Mouse (Mus musculus): Measurements from ENCODE around the gene Tufm. TPM values are rescaled to one million over a fixed set of nuclear protein-coding genes. Genes with fewer than 3 reads are reported as not detected.
A peak's percentile ranks its signal among the peaks of the same experiment; 100 is the strongest.

Gene Tufm
- 158 and 159 TPM in 2 replicates for polyA plus RNA-seq (2014; fragmentation: Nextera tagmentation; extraction: Ambion mirVana)

DNA sequence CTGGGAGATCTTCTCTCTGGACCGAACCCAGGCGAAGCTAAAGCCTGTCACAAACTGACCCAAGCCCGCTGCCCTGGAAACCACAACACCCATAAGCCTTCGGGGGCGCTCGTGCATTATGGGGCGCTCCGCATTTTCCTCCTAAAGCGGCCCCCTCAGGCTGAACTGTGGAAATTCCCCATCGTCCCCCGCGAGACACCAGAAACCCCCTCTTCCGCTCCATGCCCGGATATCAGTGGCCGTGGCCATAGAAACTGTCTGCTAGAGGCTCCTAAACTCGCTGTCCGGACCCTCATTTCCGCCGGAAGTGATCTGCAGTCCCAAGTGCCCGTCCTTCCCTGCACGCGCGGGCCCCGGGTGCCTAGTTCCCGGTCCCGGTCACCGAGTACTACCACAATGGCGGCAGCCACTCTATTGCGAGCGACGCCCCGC, at the start of gene Tufm:
TSS of gene Tufm (plus strand) at position 310 of the 432 bp plus-strand sequence.
- DNase-seq (ENCODE audit: low spot score) (peak; percentile 99), ATAC-seq (replicated peaks; ENCODE audit: insufficient number of reproducible peaks, low FRiP score, low TSS enrichment, low read depth) (peak; percentile 90)
- Histone ChIP-seq H3K27me3 (ENCODE audit: control insufficient read depth, insufficient read depth, low read length) (no peaks in the 10 kb centered on the region), H3K9ac (replicated peaks; ENCODE audit: low read length) (peak within 1 kb of the TSS; percentile 74), H3K9me3 (replicated peaks; ENCODE audit: control insufficient read depth, low read length) (no peaks in the 10 kb centered on the region), H3K36me3 (replicated peaks; ENCODE audit: control insufficient read depth, insufficient read depth, low read depth, low read length) (peaks cover 4% of the 10 kb centered on the region), H3K4me2 (ENCODE audit: low read depth, low read length) (peak within 1 kb of the TSS; percentile 88), H3K4me1 (ENCODE audit: control insufficient read depth, insufficient read depth, low read length) (no peaks in the 10 kb centered on the region; the same call in 1 of the 2 replicates), H3K27ac (replicated peaks; ENCODE audit: low read depth, low read length) (peak within 1 kb of the TSS; percentile 38; the same call in 1 of the 2 replicates), H3K4me3 (ENCODE audit: low read depth, low read length) (peak within 1 kb of the TSS; percentile 59)
- under 1% methylated on average over 32 of the region's 32 CpGs for WGBS

- Histone ChIP-seq H3K36me3 (replicated peaks; ENCODE audit: control insufficient read depth, insufficient read depth, low read depth, low read length) (no peaks in the 10 kb centered on the region; the same call in 1 of the 2 replicates), H3K9me3 (replicated peaks; ENCODE audit: control insufficient read depth, low read length) (no peaks in the 10 kb centered on the region), H3K4me1 (ENCODE audit: control insufficient read depth, insufficient read depth, low read length) (no peaks in the 10 kb centered on the region), H3K9ac (replicated peaks; ENCODE audit: low read length) (no peak overlapping the region), H3K4me3 (ENCODE audit: low read depth, low read length) (no peak overlapping the region), H3K27me3 (ENCODE audit: control insufficient read depth, insufficient read depth, low read length) (no peaks in the 10 kb centered on the region), H3K4me2 (ENCODE audit: low read depth, low read length) (no peak overlapping the region), H3K27ac (replicated peaks; ENCODE audit: low read depth, low read length) (no peak overlapping the region)
- ATAC-seq (replicated peaks; ENCODE audit: insufficient number of reproducible peaks, low FRiP score, low TSS enrichment, low read depth) (no peak), DNase-seq (ENCODE audit: low spot score) (no peak)
- WGBS = 84% methylated on average over 9 of the region's 9 CpGs
Observed at GRCm38 (mm10) chr7:126440134-126440533, 47.0 kb upstream of the Tufm start.

GRCm38 (mm10) chr7:126443997-126444396, 43.2 kb upstream of the Tufm start:
- 93% methylated on average over 10 of the region's 10 CpGs for WGBS
- Histone ChIP-seq H3K27me3 (ENCODE audit: control insufficient read depth, insufficient read depth, low read length) (no peaks in the 10 kb centered on the region), H3K9me3 (replicated peaks; ENCODE audit: control insufficient read depth, low read length) (no peaks in the 10 kb centered on the region), H3K36me3 (replicated peaks; ENCODE audit: control insufficient read depth, insufficient read depth, low read depth, low read length) (peaks cover 2% of the 10 kb centered on the region; the same call in 1 of the 2 replicates), H3K4me2 (ENCODE audit: low read depth, low read length) (no peak overlapping the region), H3K4me1 (ENCODE audit: control insufficient read depth, insufficient read depth, low read length) (no peaks in the 10 kb centered on the region), H3K27ac (replicated peaks; ENCODE audit: low read depth, low read length) (no peak overlapping the region), H3K9ac (replicated peaks; ENCODE audit: low read length) (no peak overlapping the region), H3K4me3 (ENCODE audit: low read depth, low read length) (no peak overlapping the region)
- DNase-seq (ENCODE audit: low spot score) (no peak), ATAC-seq (replicated peaks; ENCODE audit: insufficient number of reproducible peaks, low FRiP score, low TSS enrichment, low read depth) (no peak)

DNA sequence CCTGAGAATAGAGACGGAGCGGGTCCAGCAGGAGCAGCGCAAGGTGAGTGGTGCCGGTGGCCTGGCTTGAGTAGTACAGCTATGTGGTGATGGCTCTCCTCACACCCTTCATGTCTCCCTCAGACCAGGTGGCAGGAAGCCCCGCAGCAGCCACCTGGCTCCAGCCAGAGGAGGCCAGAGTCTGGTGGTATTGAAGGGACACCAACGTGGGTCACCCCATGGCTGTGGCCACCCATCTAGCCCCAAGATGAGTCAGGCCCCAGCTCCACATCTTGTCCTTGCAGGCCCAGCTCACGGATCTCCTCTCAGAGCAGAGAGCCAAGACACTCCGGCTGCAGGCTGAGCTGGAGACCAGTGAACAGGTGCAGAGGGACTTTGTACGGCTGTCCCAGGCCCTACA, 42.6 kb upstream of the Tufm start:
- ATAC-seq (replicated peaks; ENCODE audit: insufficient number of reproducible peaks, low FRiP score, low TSS enrichment, low read depth) = no peak
- Histone ChIP-seq H3K27ac (replicated peaks; ENCODE audit: low read depth, low read length) (no peak overlapping the region), H3K4me3 (ENCODE audit: low read depth, low read length) (no peak overlapping the region), H3K4me1 (ENCODE audit: control insufficient read depth, insufficient read depth, low read length) (no peaks in the 10 kb centered on the region), H3K27me3 (ENCODE audit: control insufficient read depth, insufficient read depth, low read length) (no peaks in the 10 kb centered on the region), H3K9ac (replicated peaks; ENCODE audit: low read length) (no peak overlapping the region), H3K36me3 (replicated peaks; ENCODE audit: control insufficient read depth, insufficient read depth, low read depth, low read length) (peaks cover 2% of the 10 kb centered on the region; the same call in 1 of the 2 replicates), H3K9me3 (replicated peaks; ENCODE audit: control insufficient read depth, low read length) (no peaks in the 10 kb centered on the region), H3K4me2 (ENCODE audit: low read depth, low read length) (no peak overlapping the region)
- DNase-seq (ENCODE audit: low spot score) = no peak
- 92% methylated on average over 9 of the region's 9 CpGs for WGBS

DNA sequence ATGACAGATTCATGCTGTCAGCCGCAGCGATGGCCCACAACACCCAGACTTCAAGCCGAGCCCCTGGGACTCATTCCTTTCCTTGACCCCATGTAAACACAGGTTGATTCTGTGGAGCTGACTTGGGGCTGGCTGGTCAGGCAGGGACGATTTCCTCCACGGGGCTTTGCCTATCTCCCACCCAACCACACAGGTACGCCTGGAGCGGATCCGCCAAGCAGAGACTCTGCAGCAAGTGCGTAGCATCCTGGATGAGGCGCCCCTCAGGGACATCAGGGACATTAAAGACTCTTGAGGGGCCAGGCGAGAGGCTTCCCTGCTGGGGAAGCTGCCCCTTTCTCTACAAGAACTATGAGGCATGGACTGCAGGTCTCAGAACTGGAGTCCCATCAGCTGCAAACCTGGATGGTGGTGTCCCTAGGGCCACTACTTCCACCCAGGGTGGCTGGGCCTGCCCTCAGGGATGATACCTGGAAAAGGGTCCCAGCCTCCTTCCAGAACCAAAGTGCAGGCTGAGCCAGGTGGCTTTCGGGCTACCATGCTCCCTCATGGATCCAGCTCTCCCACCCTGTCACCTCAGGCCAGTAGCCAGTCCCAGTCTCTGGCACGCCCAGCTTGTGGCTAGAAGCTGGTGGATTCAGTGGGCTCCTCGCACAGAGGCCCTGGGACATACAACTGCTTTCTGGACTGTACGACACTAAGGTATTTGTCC, 41.9 kb upstream of the Tufm start:
- Histone ChIP-seq H3K4me1 (ENCODE audit: control insufficient read depth, insufficient read depth, low read length) (no peaks in the 10 kb centered on the region), H3K27ac (replicated peaks; ENCODE audit: low read depth, low read length) (no peak overlapping the region), H3K4me2 (ENCODE audit: low read depth, low read length) (no peak overlapping the region), H3K36me3 (replicated peaks; ENCODE audit: control insufficient read depth, insufficient read depth, low read depth, low read length) (peaks cover 2% of the 10 kb centered on the region; the same call in 1 of the 2 replicates), H3K27me3 (ENCODE audit: control insufficient read depth, insufficient read depth, low read length) (no peaks in the 10 kb centered on the region), H3K9ac (replicated peaks; ENCODE audit: low read length) (no peak overlapping the region), H3K4me3 (ENCODE audit: low read depth, low read length) (no peak overlapping the region), H3K9me3 (replicated peaks; ENCODE audit: control insufficient read depth, low read length) (no peaks in the 10 kb centered on the region)
- ATAC-seq (replicated peaks; ENCODE audit: insufficient number of reproducible peaks, low FRiP score, low TSS enrichment, low read depth) (no peak), DNase-seq (ENCODE audit: low spot score) (no peak)
- 94% methylated on average over 15 of the region's 15 CpGs for whole genome bisulfite sequencing

DNA sequence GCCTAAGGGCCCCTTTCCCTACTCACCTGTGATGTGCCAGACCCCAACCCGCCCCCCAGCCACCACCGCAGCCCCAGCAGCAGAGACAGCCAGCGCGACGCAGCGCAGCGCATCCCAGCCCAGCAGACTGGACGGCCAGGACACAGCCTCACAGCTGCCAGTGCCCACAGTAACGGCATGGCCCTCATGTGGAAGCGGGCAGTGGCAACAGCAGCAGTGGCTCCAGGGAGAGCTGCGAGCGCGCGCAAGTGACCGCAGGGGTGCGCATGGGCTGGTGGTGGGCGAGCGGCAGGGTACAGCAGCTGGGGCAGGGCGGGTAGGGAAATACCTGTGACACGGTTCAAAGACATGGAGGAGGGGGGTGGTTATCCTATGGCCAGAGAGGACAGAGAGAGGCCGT, 40.9 kb upstream of the Tufm start:
- Histone ChIP-seq H3K27me3 (ENCODE audit: control insufficient read depth, insufficient read depth, low read length) (no peaks in the 10 kb centered on the region), H3K27ac (replicated peaks; ENCODE audit: low read depth, low read length) (no peak overlapping the region), H3K9ac (replicated peaks; ENCODE audit: low read length) (no peak overlapping the region), H3K36me3 (replicated peaks; ENCODE audit: control insufficient read depth, insufficient read depth, low read depth, low read length) (peaks cover 2% of the 10 kb centered on the region; the same call in 1 of the 2 replicates), H3K9me3 (replicated peaks; ENCODE audit: control insufficient read depth, low read length) (no peaks in the 10 kb centered on the region), H3K4me3 (ENCODE audit: low read depth, low read length) (no peak overlapping the region), H3K4me1 (ENCODE audit: control insufficient read depth, insufficient read depth, low read length) (no peaks in the 10 kb centered on the region), H3K4me2 (ENCODE audit: low read depth, low read length) (no peak overlapping the region)
- DNase-seq (ENCODE audit: low spot score) (no peak), ATAC-seq (replicated peaks; ENCODE audit: insufficient number of reproducible peaks, low FRiP score, low TSS enrichment, low read depth) (no peak)
- 91% methylated on average over 21 of the region's 21 CpGs for WGBS

- Histone ChIP-seq H3K4me3 (ENCODE audit: low read depth, low read length) (no peak overlapping the region), H3K27me3 (ENCODE audit: control insufficient read depth, insufficient read depth, low read length) (no peaks in the 10 kb centered on the region), H3K36me3 (replicated peaks; ENCODE audit: control insufficient read depth, insufficient read depth, low read depth, low read length) (peaks cover 2% of the 10 kb centered on the region; the same call in 1 of the 2 replicates), H3K4me1 (ENCODE audit: control insufficient read depth, insufficient read depth, low read length) (no peaks in the 10 kb centered on the region), H3K4me2 (ENCODE audit: low read depth, low read length) (no peak overlapping the region), H3K9ac (replicated peaks; ENCODE audit: low read length) (no peak overlapping the region), H3K27ac (replicated peaks; ENCODE audit: low read depth, low read length) (no peak overlapping the region), H3K9me3 (replicated peaks; ENCODE audit: control insufficient read depth, low read length) (no peaks in the 10 kb centered on the region)
- DNase-seq (ENCODE audit: low spot score) (no peak), ATAC-seq (replicated peaks; ENCODE audit: insufficient number of reproducible peaks, low FRiP score, low TSS enrichment, low read depth) (no peak)
- WGBS = 93% methylated on average over 19 of the region's 19 CpGs
Observed at GRCm38 (mm10) chr7:126448481-126448880, 38.7 kb upstream of the Tufm start.

- DNase-seq (ENCODE audit: low spot score) (no peak), ATAC-seq (replicated peaks; ENCODE audit: insufficient number of reproducible peaks, low FRiP score, low TSS enrichment, low read depth) (no peak)
Observed at GRCm38 (mm10) chr7:126449991-126450390, 37.2 kb upstream of the Tufm start.

More at GRCm38 (mm10) chr7:126449991-126450390, 37.2 kb upstream of the Tufm start:
- H3K9ac ChIP-seq (replicated peaks; ENCODE audit: low read length) = no peak overlapping the region
- no peaks in the 10 kb centered on the region for H3K27me3 ChIP-seq (ENCODE audit: control insufficient read depth, insufficient read depth, low read length)
- WGBS = 94% methylated on average over 18 of the region's 18 CpGs
- H3K27ac ChIP-seq (replicated peaks; ENCODE audit: low read depth, low read length) = no peak overlapping the region
- no peak overlapping the region for H3K4me2 ChIP-seq (ENCODE audit: low read depth, low read length)
- H3K9me3 ChIP-seq (replicated peaks; ENCODE audit: control insufficient read depth, low read length) = no peaks in the 10 kb centered on the region
- peaks cover 2% of the 10 kb centered on the region; the same call in 1 of the 2 replicates for H3K36me3 ChIP-seq (replicated peaks; ENCODE audit: control insufficient read depth, insufficient read depth, low read depth, low read length)
- H3K4me1 ChIP-seq (ENCODE audit: control insufficient read depth, insufficient read depth, low read length) = no peaks in the 10 kb centered on the region
- no peak overlapping the region for H3K4me3 ChIP-seq (ENCODE audit: low read depth, low read length)

All from embryonic facial prominence, embryonic 11.5 days (tissue).